Mouse (Mus musculus) heart, embryonic 12.5 days (tissue): ENCODE results near the gene Dpf3. TPM values are rescaled to one million over a fixed set of nuclear protein-coding genes. Genes with fewer than 3 reads are reported as not detected.

ENCODE experiments used
- ATAC-seq: fragments of 200-750 bp; cut with Nextera tagmentation; 2 replicates; pipeline ENCODE4 v1.8.0; 2017; ENCODE audit warnings: moderate TSS enrichment, moderate library complexity; ENCODE audit not compliant: insufficient number of reproducible peaks, low FRiP score
- H3K27ac ChIP-seq: fragments of 300-500 bp; sonication (generic); 2 replicates; pipeline ENCODE4 v1.5.1; 2016; ENCODE audit warnings: mild to moderate bottlenecking, moderate library complexity; ENCODE audit not compliant: poor library complexity, severe bottlenecking
- H3K27me3 ChIP-seq: fragments of 300-500 bp; sonication (generic); replicated peaks from 2 replicates; pipeline ENCODE4 v1.6.1; 2016; ENCODE audit warnings: mild to moderate bottlenecking, moderate library complexity
- H3K36me3 ChIP-seq: fragments of 300-500 bp; sonication (generic); 2 replicates; pipeline ENCODE4 v1.6.1; 2016; ENCODE audit warnings: mild to moderate bottlenecking, moderate library complexity
- H3K4me1 ChIP-seq: fragments of 300-500 bp; sonication (generic); replicated peaks from 2 replicates; pipeline ENCODE4 v1.6.1; 2016; ENCODE audit warnings: mild to moderate bottlenecking
- H3K4me2 ChIP-seq: fragments of 300-500 bp; sonication (generic); 2 replicates; pipeline ENCODE4 v1.6.1; 2016; ENCODE audit warnings: mild to moderate bottlenecking, moderate library complexity
- H3K4me3 ChIP-seq: fragments of 300-500 bp; sonication (generic); 2 replicates; pipeline ENCODE4 v1.5.1; 2016; ENCODE audit warnings: mild to moderate bottlenecking
- H3K9ac ChIP-seq: fragments of 300-500 bp; sonication (generic); 2 replicates; pipeline ENCODE4 v1.6.1; 2016; ENCODE audit warnings: mild to moderate bottlenecking, moderate library complexity
- H3K9me3 ChIP-seq: fragments of 300-500 bp; sonication (generic); replicated peaks from 2 replicates; pipeline ENCODE4 v1.6.1; 2016; ENCODE audit warnings: mild to moderate bottlenecking, moderate library complexity
- WGBS: fragments of 180-500 bp; shearing (Covaris S2); methylation state at CpG from one replicate; pipeline ENCODE4 v1.1.7; 2016; 5-methylcytosine and 5-hydroxymethylcytosine counted together
- polyA plus RNA-seq: library from polyadenylated mRNA; unstranded; fragments of >200 nt; fragmentation: Nextera tagmentation; extraction: Ambion mirVana; gene quantifications from 2 replicates; pipeline ENCODE4 v1.2.1, GENCODE M21; 2016

Dpf3 gene
- polyA plus RNA-seq, 1 experiment from 2014 or later: 27.1 TPM

DNA sequence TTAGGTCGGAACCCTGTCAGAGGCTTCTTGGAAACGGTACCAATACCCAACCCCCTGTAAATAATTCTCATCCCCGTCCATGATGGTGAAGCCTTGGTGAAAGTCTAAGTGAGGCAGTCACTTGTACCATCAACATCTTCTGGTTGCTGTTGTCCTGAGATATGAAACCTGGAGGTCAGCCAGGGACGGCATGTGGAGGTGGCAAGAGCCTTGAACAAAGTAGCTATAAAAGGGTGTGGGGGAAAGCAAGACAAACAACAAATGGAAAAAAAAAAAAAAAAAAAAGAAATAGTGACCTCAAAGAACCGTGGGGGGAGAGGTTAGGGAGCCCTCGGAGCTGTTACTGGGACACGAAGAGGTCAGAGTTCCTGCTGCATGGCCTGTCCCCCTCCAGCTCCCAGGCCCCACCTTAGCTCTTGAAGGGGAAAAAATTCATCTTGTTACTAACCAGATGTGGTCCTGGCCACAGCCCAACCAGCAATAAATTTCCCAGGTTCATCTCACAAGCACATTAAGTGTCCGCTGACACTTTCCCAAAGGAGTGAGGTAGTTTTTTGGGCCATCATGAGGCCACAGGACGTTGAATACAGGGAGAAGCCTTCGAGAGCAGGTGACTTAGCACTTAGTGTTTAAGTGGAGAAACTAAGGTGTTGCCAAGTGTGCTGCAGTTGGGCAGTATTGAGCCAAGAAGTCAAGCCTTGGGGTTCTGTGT is 53.4 kb downstream of the Dpf3 start:
- WGBS: 30% methylated on average over 10 of the region's 10 CpGs
- Histone ChIP-seq H3K4me2 (no peak overlapping the region), H3K4me1 (peaks cover 25% of the 10 kb centered on the region), H3K27ac (no peak overlapping the region), H3K27me3 (no peaks in the 10 kb centered on the region), H3K4me3 (no peak overlapping the region), H3K36me3 (no peaks in the 10 kb centered on the region), H3K9me3 (no peaks in the 10 kb centered on the region), H3K9ac (no peak overlapping the region)
- no peak for ATAC-seq

DNA sequence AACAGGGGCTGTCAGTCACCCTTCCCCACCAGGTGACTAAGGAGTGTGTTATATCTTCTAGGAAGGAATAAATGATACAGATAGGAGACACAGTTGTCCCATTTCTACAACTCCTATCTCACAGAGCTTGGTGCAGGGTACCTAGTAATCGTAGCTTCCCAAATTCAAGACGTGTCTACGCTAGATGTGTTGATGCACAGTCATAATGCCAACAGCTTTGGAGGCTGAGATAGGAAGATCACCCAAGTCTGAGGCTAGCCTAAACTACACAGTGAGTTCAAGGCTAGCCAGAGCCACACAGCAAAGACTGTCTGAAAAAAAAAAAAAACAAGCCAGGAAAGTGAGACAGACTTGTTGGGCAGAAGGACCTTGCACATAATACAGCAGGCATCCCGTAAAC is 54.1 kb downstream of the Dpf3 start:
- Histone ChIP-seq H3K36me3 (no peaks in the 10 kb centered on the region), H3K4me3 (no peak overlapping the region), H3K9ac (no peak overlapping the region), H3K9me3 (no peaks in the 10 kb centered on the region), H3K27me3 (no peaks in the 10 kb centered on the region), H3K27ac (no peak overlapping the region), H3K4me2 (no peak overlapping the region), H3K4me1 (peaks cover 30% of the 10 kb centered on the region)
- 97% methylated on average over 4 of the region's 4 CpGs for WGBS
- ATAC-seq: no peak

DNA sequence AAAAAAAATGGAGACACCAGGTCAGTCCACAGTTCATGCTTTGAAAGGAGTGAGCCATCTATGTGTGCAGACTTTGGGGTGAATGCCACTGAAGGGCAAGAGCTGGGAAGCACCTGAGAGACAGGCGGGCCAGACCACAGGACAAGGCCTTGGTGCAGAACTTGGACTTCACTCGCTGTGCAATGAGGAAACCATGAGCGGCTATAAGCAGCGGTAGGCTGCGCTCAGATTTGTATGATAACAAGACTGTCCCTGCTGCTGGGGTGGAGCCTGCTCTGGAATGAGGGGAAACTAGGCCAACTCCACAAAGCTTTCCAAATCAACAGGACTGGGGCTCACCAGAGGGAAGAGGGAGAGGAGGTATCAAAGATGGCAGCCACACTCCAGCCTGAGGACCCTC is 57.3 kb downstream of the Dpf3 start:
- H3K4me2 ChIP-seq: no peak overlapping the region
- no peak overlapping the region for H3K27ac ChIP-seq
- H3K36me3 ChIP-seq: no peaks in the 10 kb centered on the region
- H3K4me1 ChIP-seq: peaks cover 60% of the 10 kb centered on the region
- H3K4me3 ChIP-seq: no peak overlapping the region
- no peaks in the 10 kb centered on the region for H3K9me3 ChIP-seq
- WGBS: 94% methylated on average over 5 of the region's 5 CpGs
- no peak for ATAC-seq
- H3K9ac ChIP-seq: no peak overlapping the region
- no peaks in the 10 kb centered on the region for H3K27me3 ChIP-seq

DNA sequence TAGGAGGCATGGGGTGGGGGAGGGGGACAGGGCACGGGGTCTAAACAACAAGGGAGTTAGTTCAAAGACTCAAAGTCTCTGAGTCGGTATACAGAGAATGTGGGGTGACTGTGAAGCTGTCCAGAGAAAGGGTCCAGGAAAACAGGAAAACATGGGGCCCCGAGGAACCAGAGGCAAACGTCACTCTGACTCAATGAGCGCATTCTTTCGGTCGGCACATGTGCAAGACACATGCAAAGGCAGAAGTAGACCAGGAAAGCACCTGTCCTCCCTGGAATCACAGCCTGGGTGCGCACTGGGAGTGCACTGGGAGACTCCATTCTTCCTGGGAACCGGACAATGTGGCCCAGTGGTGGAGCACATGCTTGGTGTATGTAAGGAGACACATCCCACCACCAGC is 59.5 kb downstream of the Dpf3 start:
- H3K27me3 ChIP-seq: no peaks in the 10 kb centered on the region
- 46% methylated on average over 9 of the region's 9 CpGs for WGBS
- H3K4me3 ChIP-seq: no peak overlapping the region
- H3K27ac ChIP-seq: no peak overlapping the region
- H3K9ac ChIP-seq: no peak overlapping the region
- H3K9me3 ChIP-seq: no peaks in the 10 kb centered on the region
- ATAC-seq: no peak
- peaks cover 65% of the 10 kb centered on the region for H3K4me1 ChIP-seq
- H3K36me3 ChIP-seq: no peaks in the 10 kb centered on the region
- H3K4me2 ChIP-seq: no peak overlapping the region

DNA sequence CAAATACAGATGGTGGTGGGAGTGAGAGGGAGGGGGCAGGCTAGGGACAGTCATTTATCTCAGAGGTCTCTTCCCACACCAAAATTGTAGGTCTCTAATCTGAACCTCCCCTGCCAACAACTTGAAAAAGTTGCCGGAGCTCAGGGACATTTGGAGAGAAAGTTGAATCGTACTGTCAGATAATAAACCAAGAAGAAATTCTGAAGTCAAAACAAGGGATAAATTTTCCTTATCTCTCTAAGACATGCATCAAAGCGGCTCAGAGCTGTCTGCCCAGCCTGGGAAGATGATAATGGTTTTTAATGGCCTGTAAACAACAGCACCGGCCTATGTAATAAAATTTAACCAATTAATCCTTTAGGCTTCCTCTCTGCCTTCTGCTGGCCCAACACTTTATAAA is 59.9 kb downstream of the Dpf3 start:
- no peaks in the 10 kb centered on the region for H3K27me3 ChIP-seq
- H3K9ac ChIP-seq: no peak overlapping the region
- no peak for ATAC-seq
- no peaks in the 10 kb centered on the region for H3K9me3 ChIP-seq
- H3K27ac ChIP-seq: no peak overlapping the region
- H3K36me3 ChIP-seq: no peaks in the 10 kb centered on the region
- H3K4me3 ChIP-seq: no peak overlapping the region
- 24% methylated on average over 4 of the region's 4 CpGs for WGBS
- peaks cover 64% of the 10 kb centered on the region for H3K4me1 ChIP-seq
- H3K4me2 ChIP-seq: no peak overlapping the region

DNA sequence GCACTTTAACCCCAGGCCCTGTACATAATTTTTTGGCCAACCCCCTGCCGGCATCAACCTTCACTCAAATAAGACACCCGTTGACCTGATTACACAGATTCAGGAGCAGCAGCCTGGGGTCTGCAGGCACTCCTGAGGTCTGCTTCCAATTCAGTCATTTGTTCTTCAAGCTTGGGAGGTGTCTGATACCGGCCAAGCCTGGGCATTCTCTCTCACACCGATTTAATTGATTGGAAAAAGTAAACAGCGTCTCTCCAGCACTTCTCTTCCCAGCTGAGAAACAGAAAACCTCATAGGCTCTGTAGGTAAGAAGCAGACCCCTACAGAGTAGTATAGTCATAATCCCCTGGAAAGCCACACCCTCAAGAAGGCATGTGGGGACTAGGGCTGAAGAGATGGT is 61.2 kb downstream of the Dpf3 start:
- WGBS: 48% methylated on average over 5 of the region's 5 CpGs
- Histone ChIP-seq H3K9me3 (no peaks in the 10 kb centered on the region), H3K9ac (no peak overlapping the region), H3K4me2 (no peak overlapping the region), H3K36me3 (peaks cover under 1% of the 10 kb centered on the region; the same call in 1 of the 2 replicates), H3K4me3 (no peak overlapping the region), H3K27me3 (no peaks in the 10 kb centered on the region), H3K27ac (0 out of 2 replicates have a peak overlapping the region, but pooled peaks have one; percentile 88), H3K4me1 (peaks cover 64% of the 10 kb centered on the region)
- no peak for ATAC-seq

DNA sequence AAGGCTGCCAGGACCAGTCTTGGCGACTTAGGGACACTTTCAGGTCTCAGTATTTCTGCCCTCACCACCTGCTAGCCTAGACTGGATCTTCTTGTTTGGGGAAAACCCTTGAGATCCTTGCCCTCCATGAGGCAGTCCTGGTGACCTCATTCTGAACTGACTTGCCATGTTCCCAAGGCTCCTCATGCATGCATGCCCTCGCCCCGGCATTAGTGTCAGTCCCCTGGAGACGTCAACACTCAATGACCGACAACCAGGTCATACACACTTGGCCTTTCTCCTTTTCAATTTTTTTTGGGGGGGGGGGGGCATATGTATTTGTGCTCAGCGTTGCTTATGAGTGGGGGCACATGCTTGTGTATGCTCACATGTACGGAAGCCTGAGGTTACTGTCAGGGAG is 61.8 kb downstream of the Dpf3 start:
- no peak for ATAC-seq

DNA sequence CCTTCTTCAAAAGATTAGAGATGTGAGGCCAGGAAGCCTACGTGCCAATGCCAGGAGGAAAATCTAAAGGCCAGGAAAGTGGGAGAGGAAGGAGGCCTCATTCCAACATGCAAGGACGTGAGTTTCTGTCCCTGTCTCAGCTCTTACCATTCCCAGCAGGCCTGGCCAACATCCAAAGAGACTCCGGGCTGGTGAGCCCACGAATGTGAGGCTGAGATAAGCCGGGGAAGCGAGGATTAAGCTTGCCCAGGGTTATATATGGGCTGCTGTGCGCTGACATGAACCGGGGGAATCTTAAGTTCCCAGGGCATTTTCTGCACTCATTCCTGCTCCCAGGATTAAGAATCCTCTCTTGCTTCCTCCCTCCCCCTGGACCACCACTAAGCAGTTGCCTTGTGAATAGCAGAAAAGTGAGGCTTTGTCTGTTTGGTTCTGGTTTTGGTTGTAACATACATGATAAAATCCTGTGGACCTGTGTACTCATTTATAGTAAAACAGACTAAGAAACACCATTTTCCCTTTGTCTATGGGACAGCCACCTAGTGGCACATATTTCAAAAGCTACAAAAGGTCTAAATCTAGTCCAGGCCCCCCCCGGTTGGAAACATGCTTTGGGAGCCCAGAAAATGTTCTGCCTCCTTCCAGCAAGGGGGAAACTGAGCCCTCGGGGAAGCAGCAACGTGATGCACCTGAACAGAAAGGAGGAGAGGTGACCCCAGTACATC is 62.6 kb downstream of the Dpf3 start:
- Histone ChIP-seq H3K9me3 (peaks cover 3% of the 10 kb centered on the region; the same call in 1 of the 2 replicates), H3K36me3 (peaks cover 3% of the 10 kb centered on the region), H3K4me2 (peak overlapping the region; percentile 50), H3K27me3 (no peaks in the 10 kb centered on the region), H3K4me1 (peaks cover 66% of the 10 kb centered on the region), H3K27ac (peak overlapping the region; percentile 88), H3K9ac (peak overlapping the region; percentile 54; the same call in 1 of the 2 replicates), H3K4me3 (no peak overlapping the region)
- ATAC-seq: peak; percentile 58; the same call in 1 of the 2 replicates
- WGBS: 12% methylated on average over 11 of the region's 11 CpGs

More for the DNA sequence above, 61.8 kb downstream of the Dpf3 start:
- no peaks in the 10 kb centered on the region for H3K27me3 ChIP-seq
- H3K9me3 ChIP-seq: peaks cover 3% of the 10 kb centered on the region; the same call in 1 of the 2 replicates
- peaks cover 3% of the 10 kb centered on the region for H3K36me3 ChIP-seq
- peaks cover 64% of the 10 kb centered on the region for H3K4me1 ChIP-seq
- H3K4me3 ChIP-seq: no peak overlapping the region
- WGBS: 55% methylated on average over 7 of the region's 7 CpGs
- H3K9ac ChIP-seq: 0 out of 2 replicates have a peak overlapping the region, but pooled peaks have one; percentile 29
- peak overlapping the region; percentile 88 for H3K27ac ChIP-seq
- peak overlapping the region; percentile 50; the same call in 1 of the 2 replicates for H3K4me2 ChIP-seq

DNA sequence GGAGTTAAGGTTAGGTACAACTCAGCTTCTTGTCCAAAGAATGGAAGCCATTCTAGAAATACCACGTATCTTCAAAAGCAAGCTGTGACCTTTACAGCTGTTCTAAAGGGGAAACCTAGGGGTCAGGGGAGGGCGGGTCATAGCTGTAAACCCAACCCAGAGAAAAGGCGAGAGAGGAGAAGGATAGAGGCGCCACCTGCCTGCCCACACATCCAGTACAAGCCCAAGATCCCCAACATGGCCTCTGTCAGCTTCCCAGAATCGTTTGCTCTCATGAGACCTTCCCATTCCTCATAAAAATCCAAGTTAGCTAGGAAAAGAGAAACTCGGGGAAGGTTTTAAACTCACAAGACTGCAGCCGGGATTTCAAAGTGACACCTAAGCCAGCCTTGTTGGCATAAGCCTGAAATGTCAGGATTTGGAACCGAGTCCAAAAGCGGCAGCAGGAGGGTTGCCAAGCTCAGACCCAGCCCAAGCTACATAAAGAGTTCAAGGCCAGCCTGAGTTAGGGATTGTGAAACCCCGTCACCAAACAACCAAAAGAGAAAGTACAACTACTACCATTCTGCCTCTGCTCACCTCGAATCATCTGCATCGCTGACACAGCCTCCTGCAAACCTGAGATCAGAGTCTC is 63.3 kb downstream of the Dpf3 start:
- no peak for ATAC-seq
- peak overlapping the region; percentile 88 for H3K27ac ChIP-seq
- H3K9me3 ChIP-seq: peaks cover 3% of the 10 kb centered on the region; the same call in 1 of the 2 replicates
- H3K27me3 ChIP-seq: no peaks in the 10 kb centered on the region
- peaks cover 64% of the 10 kb centered on the region for H3K4me1 ChIP-seq
- 59% methylated on average over 12 of the region's 12 CpGs for WGBS
- H3K4me2 ChIP-seq: peak overlapping the region; percentile 50
- peak overlapping the region; percentile 54; the same call in 1 of the 2 replicates for H3K9ac ChIP-seq
- H3K4me3 ChIP-seq: no peak overlapping the region
- H3K36me3 ChIP-seq: peaks cover 3% of the 10 kb centered on the region

DNA sequence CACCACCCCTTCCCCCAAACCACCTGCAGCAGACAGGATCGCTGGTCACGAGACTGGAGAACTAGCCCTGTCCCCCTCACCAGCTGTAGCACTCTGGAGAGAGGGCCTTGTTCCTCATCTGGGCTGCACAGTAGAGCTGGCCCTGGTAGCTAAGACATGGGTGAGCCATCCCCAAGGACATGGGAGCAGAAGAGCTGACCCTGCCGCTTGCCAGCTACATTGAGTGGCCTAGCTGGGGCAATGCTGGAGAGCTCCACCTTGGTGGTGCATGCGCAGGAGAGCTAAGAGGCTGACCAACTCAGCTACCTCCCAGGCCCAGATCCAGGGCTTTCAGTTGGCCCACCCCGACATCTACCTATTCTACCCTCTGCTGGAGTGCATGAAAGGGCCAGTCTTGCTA is 67.2 kb downstream of the Dpf3 start:
- Histone ChIP-seq H3K4me3 (no peak overlapping the region), H3K9me3 (peaks cover 3% of the 10 kb centered on the region; the same call in 1 of the 2 replicates), H3K27ac (no peak overlapping the region), H3K27me3 (no peaks in the 10 kb centered on the region), H3K4me1 (peaks cover 32% of the 10 kb centered on the region), H3K36me3 (peaks cover 3% of the 10 kb centered on the region), H3K9ac (no peak overlapping the region), H3K4me2 (no peak overlapping the region)
- ATAC-seq: no peak
- WGBS: 78% methylated on average over 5 of the region's 5 CpGs

DNA sequence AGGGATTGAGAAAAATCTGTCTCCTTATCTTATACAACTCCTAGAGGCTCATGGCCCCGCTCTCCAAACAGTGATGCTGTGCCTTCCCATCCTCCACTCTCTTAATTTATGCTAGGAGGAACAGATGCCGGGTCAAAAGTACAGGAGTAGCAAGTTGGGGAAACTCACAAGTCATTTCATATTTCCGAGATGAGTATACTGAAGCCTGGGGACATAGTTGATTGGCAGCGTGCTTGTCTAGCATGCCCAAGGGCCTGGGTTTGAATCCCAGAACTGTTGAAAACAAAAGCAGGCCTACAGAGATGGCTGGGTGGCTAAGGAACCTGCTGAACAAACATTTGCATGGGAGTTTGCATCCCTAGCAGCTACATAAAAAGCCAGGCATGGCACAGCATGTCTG is 72.3 kb downstream of the Dpf3 start:
- no peak overlapping the region for H3K4me3 ChIP-seq
- H3K36me3 ChIP-seq: no peaks in the 10 kb centered on the region
- WGBS: 78% methylated on average over 4 of the region's 4 CpGs
- no peak overlapping the region for H3K9ac ChIP-seq
- H3K4me2 ChIP-seq: no peak overlapping the region
- H3K27me3 ChIP-seq: no peaks in the 10 kb centered on the region
- peaks cover 44% of the 10 kb centered on the region for H3K4me1 ChIP-seq
- no peak overlapping the region for H3K27ac ChIP-seq
- no peak for ATAC-seq
- no peaks in the 10 kb centered on the region for H3K9me3 ChIP-seq
